Mouse (Mus musculus) C2C12 (cell line): ENCODE results near the gene Hoxd10.

Experiments used
- CEBPB ChIP-seq: IDR thresholded peaks from one replicate; pipeline ENCODE4 v1.6.1; 2011; ENCODE audit warnings: low read depth, mild to moderate bottlenecking, control low read depth, moderate library complexity
- CTCF ChIP-seq: IDR thresholded peaks from one replicate; pipeline ENCODE4 v1.5.1; 2011; ENCODE audit not compliant: control insufficient read depth, insufficient read depth, insufficient read length
- FOSL1 ChIP-seq: IDR thresholded peaks from one replicate; pipeline ENCODE4 v1.8.0; 2011; ENCODE audit warnings: mild to moderate bottlenecking, low read length; ENCODE audit not compliant: poor library complexity, insufficient read depth, severe bottlenecking
- MAX ChIP-seq: IDR thresholded peaks from one replicate; pipeline ENCODE4 v1.6.1; 2011; ENCODE audit warnings: mild to moderate bottlenecking, control low read depth
- MYOD1 ChIP-seq: IDR thresholded peaks from one replicate; pipeline ENCODE4 v1.6.1; 2011; ENCODE audit warnings: low read depth; ENCODE audit not compliant: control insufficient read depth, insufficient read length
- MYOG ChIP-seq: IDR thresholded peaks from one replicate; pipeline ENCODE4 v1.6.1; 2011; ENCODE audit not compliant: control insufficient read depth, insufficient read length; ENCODE audit errors: extremely low read depth
- USF1 ChIP-seq: IDR thresholded peaks from one replicate; pipeline ENCODE4 v1.6.1; 2011; ENCODE audit warnings: low read depth, mild to moderate bottlenecking, control low read depth, moderate library complexity

DNA sequence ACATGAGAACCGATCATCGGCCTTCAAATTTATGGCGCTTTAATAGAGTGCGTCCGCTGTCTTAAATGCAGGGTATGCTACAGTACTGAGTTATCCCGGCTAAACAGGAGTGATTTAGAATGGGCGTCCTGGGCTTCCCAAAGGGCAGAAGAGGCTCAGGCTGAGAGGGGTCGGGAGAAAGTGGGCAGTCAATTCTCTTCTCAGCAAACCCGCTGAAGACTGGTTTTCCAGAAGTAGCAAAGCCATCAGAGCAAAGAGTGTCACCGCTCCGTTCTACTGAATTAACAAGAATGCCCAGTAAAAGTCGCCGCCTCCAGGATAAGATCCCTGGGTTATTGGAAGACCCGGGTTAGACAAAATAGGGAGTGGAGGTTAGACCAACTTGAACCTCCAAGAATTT lies 48.1 kb downstream of the Hoxd10 start:
- TF ChIP-seq CTCF = no peak
- no peak for TF ChIP-seq MYOD1
- no peak for TF ChIP-seq MAX
- TF ChIP-seq USF1 = no peak
- no peak for TF ChIP-seq FOSL1
- TF ChIP-seq MYOG = no peak
- TF ChIP-seq CEBPB = no peak
